Mouse (Mus musculus): Measurements from ENCODE around the gene Tead2. TPM values are rescaled to one million over a fixed set of nuclear protein-coding genes. Genes with fewer than 3 reads are reported as not detected.

Gene Tead2
- polyA plus RNA-seq, 1 experiment from 2014 or later: 28.9 TPM

DNA sequence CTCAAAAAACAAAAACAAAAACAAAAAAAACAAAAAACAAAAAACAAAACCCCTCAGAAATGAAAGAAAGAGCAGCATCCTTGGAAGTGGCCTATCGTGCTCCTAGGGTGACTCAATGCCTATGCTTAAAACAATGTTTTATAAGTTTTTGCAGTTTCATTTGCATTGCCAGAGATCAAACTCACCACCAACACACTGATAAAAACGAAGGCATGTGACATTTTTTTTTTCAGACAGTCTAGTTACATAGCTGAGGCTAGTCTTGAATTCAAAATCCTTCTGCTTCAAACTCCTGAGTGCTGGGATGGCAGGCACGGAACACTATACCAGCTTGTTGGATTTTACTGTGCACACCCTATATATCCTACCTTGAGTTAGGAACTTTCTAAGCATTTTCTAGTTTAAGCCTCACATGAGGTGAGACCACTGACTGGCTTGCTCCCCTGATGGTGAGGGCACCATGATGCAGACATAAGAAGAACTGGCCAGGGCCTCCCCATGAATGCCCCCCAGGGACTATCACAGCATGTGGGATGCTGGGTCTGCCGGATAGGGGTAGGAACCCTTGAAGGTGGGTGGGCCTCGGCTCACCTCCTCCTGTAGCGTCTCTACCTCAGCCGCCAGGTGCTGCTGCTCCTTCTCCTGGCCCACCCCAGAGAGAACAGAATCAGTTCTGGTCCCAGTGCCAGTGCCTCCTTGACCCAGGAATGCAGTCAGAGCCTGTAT lies 22.8 kb upstream of the Tead2 start:
- Histone ChIP-seq H3K9ac (replicated peaks) (no peak overlapping the region), H3K27me3 (replicated peaks) (peaks cover 20% of the 10 kb centered on the region), H3K27ac (replicated peaks) (no peak overlapping the region), H3K4me1 (no peaks in the 10 kb centered on the region), H3K9me3 (replicated peaks) (no peaks in the 10 kb centered on the region), H3K36me3 (no peaks in the 10 kb centered on the region), H3K4me3 (replicated peaks) (no peak overlapping the region), H3K4me2 (no peak overlapping the region)
- 87% methylated on average over 7 of the region's 7 CpGs for WGBS
- ATAC-seq (ENCODE audit: low FRiP score): no peak

DNA sequence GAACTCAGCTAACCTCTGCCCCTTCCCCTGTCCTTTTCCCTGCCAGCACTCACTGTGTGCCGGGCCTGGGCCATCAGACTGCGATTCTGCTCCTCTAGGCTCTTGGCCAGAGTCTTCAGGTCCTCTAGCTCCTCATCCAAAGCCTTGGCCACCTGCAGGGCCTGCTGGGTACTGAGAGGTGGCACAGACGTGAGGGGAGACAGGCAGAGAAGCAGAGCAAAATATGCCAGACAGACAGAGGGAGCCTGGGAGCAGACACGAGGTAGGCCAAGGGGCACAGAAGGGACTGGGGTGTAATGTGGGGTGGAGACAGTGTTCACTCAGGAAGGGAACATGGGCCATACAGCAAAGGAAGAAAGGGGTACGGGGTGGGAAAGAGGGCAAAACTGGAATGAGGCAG lies 22.1 kb upstream of the Tead2 start:
- Histone ChIP-seq H3K4me1 (0 out of 2 replicates have a peak, but pooled peaks cover 4% of the 10 kb centered on the region), H3K4me2 (no peak overlapping the region), H3K9ac (replicated peaks) (no peak overlapping the region), H3K27me3 (replicated peaks) (peaks cover 19% of the 10 kb centered on the region), H3K36me3 (no peaks in the 10 kb centered on the region), H3K4me3 (replicated peaks) (no peak overlapping the region), H3K27ac (replicated peaks) (no peak overlapping the region), H3K9me3 (replicated peaks) (no peaks in the 10 kb centered on the region)
- WGBS: 67% methylated on average over 5 of the region's 5 CpGs
- no peak for ATAC-seq (ENCODE audit: low FRiP score)

DNA sequence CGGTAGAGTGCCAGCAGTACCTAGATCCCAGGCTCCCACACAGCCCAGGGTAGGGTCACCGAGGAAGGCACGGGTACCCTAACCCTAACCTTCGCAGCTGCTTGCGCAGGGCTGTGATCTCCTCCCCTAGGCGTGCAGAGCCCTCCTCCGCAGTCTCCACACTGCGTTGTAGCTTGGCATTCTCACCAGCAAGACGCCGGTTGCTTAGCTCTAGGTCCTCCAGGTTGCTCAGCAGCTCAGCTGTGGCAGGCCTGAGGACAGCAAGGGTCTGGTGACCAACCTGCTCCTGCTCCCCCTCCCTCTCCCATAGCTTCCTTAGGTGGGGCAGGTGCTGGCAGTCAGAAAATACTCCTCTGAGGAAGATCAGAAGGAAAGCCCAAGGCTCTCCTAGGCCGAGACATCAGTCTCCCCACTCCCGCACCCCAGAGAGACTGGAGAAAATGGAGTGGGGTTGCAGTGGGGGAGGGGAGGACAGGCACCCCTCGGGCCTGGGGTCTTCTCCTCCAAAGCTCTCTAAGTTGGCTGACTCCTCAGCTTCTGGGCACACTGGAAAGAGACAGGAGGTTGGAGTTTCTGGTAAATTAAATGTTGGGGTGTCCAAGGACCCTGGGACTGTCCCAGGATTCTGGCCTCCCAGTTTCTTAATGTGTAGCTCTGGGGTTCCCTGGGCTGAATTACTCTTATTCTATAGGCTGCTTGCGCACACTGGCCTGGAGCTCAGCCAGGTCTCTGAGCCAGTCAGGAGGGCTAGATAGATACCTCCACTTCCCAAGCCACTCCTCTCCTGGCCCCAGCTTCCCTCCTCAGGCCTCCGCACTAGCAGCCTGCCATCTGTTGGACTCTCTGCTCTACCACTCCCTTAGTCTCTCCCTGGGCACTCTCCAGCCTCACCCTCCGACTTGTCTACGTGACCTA lies 21.4 kb upstream of the Tead2 start:
- H3K4me3 ChIP-seq (replicated peaks): no peak overlapping the region

DNA sequence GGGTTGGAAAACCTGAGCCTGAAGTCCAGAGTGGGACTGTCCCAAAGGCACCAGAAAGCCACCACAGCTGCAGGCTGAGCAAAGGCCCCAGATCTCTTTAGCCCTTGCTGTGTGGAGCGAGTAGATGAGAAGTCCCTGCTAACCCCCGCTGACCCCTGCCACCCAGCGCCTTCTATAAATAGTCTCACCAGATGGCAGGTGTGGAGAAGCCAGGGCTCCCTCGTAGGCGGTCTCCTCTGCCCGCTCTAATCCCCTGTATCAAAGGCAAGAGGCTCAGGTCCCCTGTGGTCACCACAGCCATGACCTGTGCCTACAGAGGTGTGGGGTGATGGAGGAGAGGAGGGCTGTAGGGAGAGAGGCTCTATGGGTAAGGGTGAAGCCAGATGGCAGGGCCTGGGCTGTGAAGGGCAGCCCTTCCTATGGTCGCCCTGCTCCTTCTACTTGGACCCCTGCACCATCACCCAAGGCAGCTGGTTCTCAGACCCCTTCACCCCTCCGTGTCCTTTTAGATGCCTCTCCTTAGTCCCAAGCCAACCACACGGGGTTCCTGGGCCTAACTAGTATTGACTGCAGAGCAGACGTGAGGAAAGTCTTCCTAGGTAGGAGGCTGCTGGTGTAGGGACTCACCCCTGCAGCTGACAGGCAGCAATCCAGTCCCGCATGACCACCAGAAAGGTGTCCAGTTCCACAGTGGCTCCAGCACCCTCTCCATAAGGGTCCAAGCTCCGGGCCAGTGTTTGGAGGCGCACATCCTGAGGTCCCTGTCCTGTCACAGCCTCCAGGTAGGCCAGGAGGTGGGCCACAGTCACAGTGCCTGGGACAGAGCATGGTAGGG lies 20.0 kb upstream of the Tead2 start:
- no peaks in the 10 kb centered on the region for H3K9me3 ChIP-seq (replicated peaks)
- H3K4me2 ChIP-seq: no peak overlapping the region
- 0 out of 2 replicates have a peak, but pooled peaks cover 4% of the 10 kb centered on the region for H3K4me1 ChIP-seq
- peaks cover 6% of the 10 kb centered on the region; the same call in 1 of the 2 replicates for H3K27me3 ChIP-seq (replicated peaks)
- H3K36me3 ChIP-seq: no peaks in the 10 kb centered on the region
- ATAC-seq (ENCODE audit: low FRiP score): no peak
- 66% methylated on average over 13 of the region's 13 CpGs for WGBS
- H3K27ac ChIP-seq (replicated peaks): no peak overlapping the region
- no peak overlapping the region for H3K4me3 ChIP-seq (replicated peaks)
- H3K9ac ChIP-seq (replicated peaks): no peak overlapping the region

More for the DNA sequence above, 21.4 kb upstream of the Tead2 start:
- 0 out of 2 replicates have a peak, but pooled peaks cover 4% of the 10 kb centered on the region for H3K4me1 ChIP-seq
- H3K9ac ChIP-seq (replicated peaks): no peak overlapping the region
- no peak for ATAC-seq (ENCODE audit: low FRiP score)
- no peak overlapping the region for H3K4me2 ChIP-seq
- peaks cover 12% of the 10 kb centered on the region for H3K27me3 ChIP-seq (replicated peaks)
- WGBS: 77% methylated on average over 17 of the region's 17 CpGs
- no peaks in the 10 kb centered on the region for H3K9me3 ChIP-seq (replicated peaks)
- H3K36me3 ChIP-seq: no peaks in the 10 kb centered on the region
- no peak overlapping the region for H3K27ac ChIP-seq (replicated peaks)

DNA sequence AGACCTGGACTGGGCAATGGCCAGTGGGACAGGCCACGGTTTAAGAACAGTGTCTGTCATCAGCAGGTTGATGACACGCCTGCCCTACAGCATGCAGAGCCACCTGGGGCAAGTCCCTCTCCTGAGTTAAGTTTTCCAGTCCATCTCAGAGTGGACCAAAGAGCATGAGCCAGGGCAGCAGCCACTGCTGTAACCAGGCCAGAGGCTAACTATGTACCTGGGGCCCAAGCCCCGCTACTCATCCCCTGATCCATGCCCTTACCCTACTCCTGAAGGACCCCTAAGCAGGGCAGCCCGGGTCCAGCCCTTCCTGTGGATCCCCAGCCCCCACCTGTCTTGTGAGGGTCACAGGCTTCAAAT lies 19.4 kb upstream of the Tead2 start:
- H3K4me2 ChIP-seq: no peak overlapping the region
- 85% methylated on average over 4 of the region's 4 CpGs for WGBS
- no peak overlapping the region for H3K27ac ChIP-seq (replicated peaks)

DNA sequence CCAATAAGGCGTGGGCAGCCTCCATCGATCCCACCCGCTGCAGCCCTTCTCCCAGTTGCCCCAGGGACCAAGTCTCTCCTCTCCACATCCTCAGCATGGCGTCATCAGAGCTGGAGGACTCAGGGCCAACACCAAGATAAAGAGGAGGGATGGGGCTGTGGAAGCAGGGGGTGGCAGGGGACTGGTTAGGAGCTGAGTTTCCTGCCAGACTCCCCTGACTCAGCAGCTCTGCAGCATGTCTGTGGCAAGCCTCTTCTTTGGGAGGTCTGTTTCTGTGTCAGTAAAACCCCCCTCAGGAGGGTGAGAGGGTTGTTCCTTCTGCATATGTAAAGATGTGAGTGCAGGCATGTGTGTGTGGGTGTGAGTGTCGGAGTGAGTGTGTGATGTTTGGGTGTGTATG lies 18.6 kb upstream of the Tead2 start:
- no peak overlapping the region for H3K4me3 ChIP-seq (replicated peaks)
- H3K9ac ChIP-seq (replicated peaks): no peak overlapping the region
- WGBS: 72% methylated on average over 5 of the region's 5 CpGs
- ATAC-seq (ENCODE audit: low FRiP score): no peak
- no peaks in the 10 kb centered on the region for H3K36me3 ChIP-seq
- no peaks in the 10 kb centered on the region for H3K9me3 ChIP-seq (replicated peaks)
- no peak overlapping the region for H3K27ac ChIP-seq (replicated peaks)
- 0 out of 2 replicates have a peak, but pooled peaks cover 4% of the 10 kb centered on the region for H3K4me1 ChIP-seq
- peaks cover 6% of the 10 kb centered on the region; the same call in 1 of the 2 replicates for H3K27me3 ChIP-seq (replicated peaks)
- no peak overlapping the region for H3K4me2 ChIP-seq

More for the DNA sequence above, 19.4 kb upstream of the Tead2 start:
- H3K27me3 ChIP-seq (replicated peaks): peaks cover 6% of the 10 kb centered on the region; the same call in 1 of the 2 replicates
- no peaks in the 10 kb centered on the region for H3K9me3 ChIP-seq (replicated peaks)
- H3K4me1 ChIP-seq: 0 out of 2 replicates have a peak, but pooled peaks cover 4% of the 10 kb centered on the region
- H3K4me3 ChIP-seq (replicated peaks): no peak overlapping the region
- no peaks in the 10 kb centered on the region for H3K36me3 ChIP-seq
- no peak for ATAC-seq (ENCODE audit: low FRiP score)
- H3K9ac ChIP-seq (replicated peaks): no peak overlapping the region

DNA sequence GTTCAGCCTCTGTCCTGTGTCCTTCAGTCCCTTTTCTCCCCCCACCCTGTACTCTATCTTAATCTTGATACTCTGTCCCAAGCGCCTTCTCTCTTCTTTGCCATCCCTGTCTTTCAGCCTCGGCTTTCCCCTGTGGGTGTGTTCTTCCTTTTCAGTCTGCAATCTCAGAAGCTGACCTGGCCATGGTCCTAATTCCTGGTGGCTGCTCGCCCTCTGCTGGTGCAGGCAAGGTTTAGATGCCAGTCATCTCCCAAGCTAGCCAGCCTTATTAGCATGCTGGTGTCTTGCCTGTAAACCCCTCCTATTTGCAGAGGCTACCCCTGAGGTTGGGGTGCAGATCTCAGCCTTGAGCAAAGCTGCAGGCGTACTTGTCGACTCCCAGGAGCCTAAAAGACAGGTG lies 17.1 kb upstream of the Tead2 start:
- 12% methylated on average over 5 of the region's 5 CpGs for WGBS
- no peak overlapping the region for H3K4me2 ChIP-seq
- no peaks in the 10 kb centered on the region for H3K36me3 ChIP-seq
- no peak overlapping the region for H3K4me3 ChIP-seq (replicated peaks)
- no peak overlapping the region for H3K27ac ChIP-seq (replicated peaks)
- ATAC-seq (ENCODE audit: low FRiP score): peak; percentile 70; the same call in 1 of the 2 replicates
- no peak overlapping the region for H3K9ac ChIP-seq (replicated peaks)
- H3K27me3 ChIP-seq (replicated peaks): peaks cover 6% of the 10 kb centered on the region; the same call in 1 of the 2 replicates
- 0 out of 2 replicates have a peak, but pooled peaks cover 4% of the 10 kb centered on the region for H3K4me1 ChIP-seq
- H3K9me3 ChIP-seq (replicated peaks): no peaks in the 10 kb centered on the region

DNA sequence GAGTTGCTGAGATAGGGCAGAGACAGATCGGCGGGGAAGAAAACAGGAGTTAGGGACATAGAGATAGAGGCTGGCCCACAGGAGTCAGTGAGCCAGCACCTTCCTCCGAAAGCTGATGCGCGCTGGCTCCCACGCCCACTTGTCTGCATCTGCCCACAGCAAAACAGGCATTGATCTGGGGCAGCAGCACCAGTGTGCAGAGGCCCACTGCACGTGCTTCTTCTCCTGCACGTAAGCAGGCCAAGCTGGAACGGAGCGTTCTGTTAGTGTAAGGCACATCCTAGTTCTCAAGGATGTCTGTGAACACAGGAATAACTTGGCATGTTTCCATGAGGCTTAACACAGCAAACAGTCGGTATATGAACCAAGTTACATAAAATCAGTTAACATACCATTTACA lies 16.6 kb upstream of the Tead2 start:
- WGBS: 87% methylated on average over 11 of the region's 11 CpGs

DNA sequence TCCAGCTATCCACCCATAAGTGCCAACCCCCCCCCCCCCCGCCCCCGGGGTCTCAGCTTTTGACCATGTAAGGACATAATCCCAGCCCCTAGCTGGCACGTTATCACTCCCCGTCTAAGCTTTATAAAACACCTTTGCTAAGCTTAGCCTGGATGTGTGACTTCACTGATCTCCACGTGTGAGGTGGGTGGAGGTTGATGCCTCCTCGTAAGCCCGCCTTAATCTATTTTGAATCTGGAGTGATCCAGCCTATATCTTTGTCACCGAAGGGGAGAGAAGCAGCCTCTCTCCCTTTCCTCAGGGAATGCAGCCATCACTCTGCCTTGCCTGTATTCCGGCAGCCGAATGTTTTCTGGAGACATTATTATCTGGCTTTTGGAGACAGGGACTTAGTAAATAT lies 12.9 kb upstream of the Tead2 start:
- Histone ChIP-seq H3K4me2 (no peak overlapping the region), H3K27ac (replicated peaks) (no peak overlapping the region), H3K36me3 (no peaks in the 10 kb centered on the region), H3K9ac (replicated peaks) (no peak overlapping the region), H3K4me3 (replicated peaks) (no peak overlapping the region), H3K9me3 (replicated peaks) (no peaks in the 10 kb centered on the region), H3K4me1 (peaks cover 8% of the 10 kb centered on the region), H3K27me3 (replicated peaks) (peaks cover 3% of the 10 kb centered on the region; the same call in 1 of the 2 replicates)
- no peak for ATAC-seq (ENCODE audit: low FRiP score)
- 66% methylated on average over 10 of the region's 10 CpGs for WGBS

More for the DNA sequence above, 16.6 kb upstream of the Tead2 start:
- Histone ChIP-seq H3K4me3 (replicated peaks) (no peak overlapping the region), H3K4me1 (peaks cover 4% of the 10 kb centered on the region), H3K9ac (replicated peaks) (no peak overlapping the region), H3K4me2 (no peak overlapping the region), H3K36me3 (no peaks in the 10 kb centered on the region), H3K27me3 (replicated peaks) (peaks cover 6% of the 10 kb centered on the region; the same call in 1 of the 2 replicates), H3K9me3 (replicated peaks) (no peaks in the 10 kb centered on the region), H3K27ac (replicated peaks) (no peak overlapping the region)
- no peak for ATAC-seq (ENCODE audit: low FRiP score)

DNA sequence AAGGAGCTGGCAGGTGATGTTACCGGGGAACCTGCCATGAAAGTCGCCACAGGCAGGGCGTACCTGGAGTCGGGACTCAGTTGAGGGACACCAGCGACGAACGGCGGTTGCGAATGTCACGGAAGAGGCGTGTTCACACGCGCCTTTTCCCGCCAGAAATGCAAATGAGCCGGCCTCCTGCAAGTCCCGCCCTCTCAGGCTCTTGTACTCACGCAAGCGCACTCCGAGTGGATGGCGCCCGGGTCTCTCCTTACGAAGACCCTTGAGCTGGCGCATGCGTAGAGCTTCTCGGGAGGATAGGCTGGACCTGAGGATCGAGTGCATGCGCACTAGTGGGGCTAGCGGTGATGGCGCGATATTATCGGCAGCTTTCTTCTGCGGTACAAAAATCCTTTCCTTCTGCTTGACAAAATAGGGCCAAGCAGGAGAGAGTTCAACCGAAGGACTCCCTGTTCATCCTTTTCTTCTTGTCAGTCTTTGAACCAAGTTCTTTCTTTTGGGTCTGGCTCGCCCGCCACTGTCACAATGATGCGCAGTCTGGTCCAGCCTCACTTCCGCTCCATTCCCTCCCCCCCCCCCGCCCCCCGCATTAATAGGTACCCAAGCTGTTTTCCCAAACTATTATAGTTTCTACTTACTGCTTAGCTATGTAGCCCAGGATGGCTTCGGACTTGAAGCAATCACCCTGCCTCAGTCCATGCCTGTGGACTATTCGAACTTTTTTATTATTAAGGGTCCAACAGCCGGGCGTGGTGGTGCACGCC lies 11.0 kb upstream of the Tead2 start, which contains the start of gene Ccdc155:
TSS of gene Ccdc155 (minus strand) at position 513 of the 764 bp plus-strand sequence.
- peak within 1 kb of the TSS; percentile 86 for H3K27ac ChIP-seq (replicated peaks)
- H3K4me2 ChIP-seq: peak within 1 kb of the TSS; percentile 77
- no peaks in the 10 kb centered on the region for H3K36me3 ChIP-seq
- peak within 1 kb of the TSS; percentile 53 for H3K9ac ChIP-seq (replicated peaks)
- peaks cover 5% of the 10 kb centered on the region; the same call in 1 of the 2 replicates for H3K27me3 ChIP-seq (replicated peaks)
- H3K4me1 ChIP-seq: peaks cover 5% of the 10 kb centered on the region
- ATAC-seq (ENCODE audit: low FRiP score): peak; percentile 99
- H3K9me3 ChIP-seq (replicated peaks): 0 out of 2 replicates have a peak, but pooled peaks cover 2% of the 10 kb centered on the region
- H3K4me3 ChIP-seq (replicated peaks): peak within 1 kb of the TSS; percentile 51
- 9% methylated on average over 43 of the region's 44 CpGs for WGBS

All from neural tube, embryonic 15.5 days (tissue).